Mouse (Mus musculus): ENCODE measurements at regions not wholly inside any gene's neighbourhood (a gene's known extent, or its start where the extent isn't known, plus 50 kb on each side); places are given as distances from the start of the nearest gene placed in this dataset.

GRCm38 (mm10) chr2:45205756-45206155 is 88.6 kb upstream of the Zeb2 start:
- H3K27me3 ChIP-seq (replicated peaks; ENCODE audit: control insufficient read depth, insufficient read depth, low read length) = no peaks in the 10 kb centered on the region
- no peaks in the 10 kb centered on the region for H3K4me1 ChIP-seq (replicated peaks; ENCODE audit: control insufficient read depth, insufficient read depth, low read length)
- H3K9ac ChIP-seq (replicated peaks; ENCODE audit: low read depth, low read length) = no peak overlapping the region
- H3K4me3 ChIP-seq (replicated peaks; ENCODE audit: low read length) = no peak overlapping the region
- WGBS = 13% methylated on average over 6 of the region's 6 CpGs
- H3K36me3 ChIP-seq (ENCODE audit: control insufficient read depth, insufficient read depth) = no peaks in the 10 kb centered on the region
- H3K27ac ChIP-seq (ENCODE audit: low read length) = no peak overlapping the region
- ATAC-seq = no peak
- no peak overlapping the region for H3K4me2 ChIP-seq (ENCODE audit: low read length)
- H3K9me3 ChIP-seq (ENCODE audit: control insufficient read depth, low read length) = no peaks in the 10 kb centered on the region

GRCm38 (mm10) chr2:45205211-45205610 is 88.0 kb upstream of the Zeb2 start:
- WGBS = 38% methylated on average over 3 of the region's 3 CpGs
- H3K4me3 ChIP-seq (replicated peaks; ENCODE audit: low read length) = no peak overlapping the region
- no peak for ATAC-seq
- no peaks in the 10 kb centered on the region for H3K36me3 ChIP-seq (ENCODE audit: control insufficient read depth, insufficient read depth)
- H3K27ac ChIP-seq (ENCODE audit: low read length) = no peak overlapping the region
- no peak overlapping the region for H3K9ac ChIP-seq (replicated peaks; ENCODE audit: low read depth, low read length)
- no peaks in the 10 kb centered on the region for H3K4me1 ChIP-seq (replicated peaks; ENCODE audit: control insufficient read depth, insufficient read depth, low read length)
- H3K27me3 ChIP-seq (replicated peaks; ENCODE audit: control insufficient read depth, insufficient read depth, low read length) = no peaks in the 10 kb centered on the region
- no peak overlapping the region for H3K4me2 ChIP-seq (ENCODE audit: low read length)
- no peaks in the 10 kb centered on the region for H3K9me3 ChIP-seq (ENCODE audit: control insufficient read depth, low read length)

- Histone ChIP-seq H3K4me1 (replicated peaks; ENCODE audit: control insufficient read depth, insufficient read depth, low read length) (no peaks in the 10 kb centered on the region), H3K4me3 (replicated peaks; ENCODE audit: low read length) (no peak overlapping the region), H3K9ac (replicated peaks; ENCODE audit: low read depth, low read length) (no peak overlapping the region), H3K27ac (ENCODE audit: low read length) (no peak overlapping the region), H3K36me3 (ENCODE audit: control insufficient read depth, insufficient read depth) (no peaks in the 10 kb centered on the region), H3K9me3 (ENCODE audit: control insufficient read depth, low read length) (no peaks in the 10 kb centered on the region), H3K4me2 (ENCODE audit: low read length) (no peak overlapping the region), H3K27me3 (replicated peaks; ENCODE audit: control insufficient read depth, insufficient read depth, low read length) (no peaks in the 10 kb centered on the region)
- 74% methylated on average over 13 of the region's 13 CpGs for WGBS
- ATAC-seq = no peak
Observed at GRCm38 (mm10) chr2:45197955-45198631, 80.9 kb upstream of the Zeb2 start.

- Histone ChIP-seq H3K4me3 (replicated peaks; ENCODE audit: low read length) (no peak overlapping the region), H3K4me1 (replicated peaks; ENCODE audit: control insufficient read depth, insufficient read depth, low read length) (no peaks in the 10 kb centered on the region), H3K4me2 (ENCODE audit: low read length) (no peak overlapping the region), H3K9me3 (ENCODE audit: control insufficient read depth, low read length) (no peaks in the 10 kb centered on the region), H3K27me3 (replicated peaks; ENCODE audit: control insufficient read depth, insufficient read depth, low read length) (no peaks in the 10 kb centered on the region), H3K9ac (replicated peaks; ENCODE audit: low read depth, low read length) (no peak overlapping the region), H3K36me3 (ENCODE audit: control insufficient read depth, insufficient read depth) (no peaks in the 10 kb centered on the region), H3K27ac (ENCODE audit: low read length) (no peak overlapping the region)
- no peak for ATAC-seq
- WGBS = 81% methylated on average over 10 of the region's 10 CpGs
Observed at GRCm38 (mm10) chr2:45197342-45197741, 80.1 kb upstream of the Zeb2 start.

- H3K4me3 ChIP-seq (replicated peaks; ENCODE audit: low read length) = no peak overlapping the region
- no peaks in the 10 kb centered on the region for H3K27me3 ChIP-seq (replicated peaks; ENCODE audit: control insufficient read depth, insufficient read depth, low read length)
- no peak overlapping the region for H3K4me2 ChIP-seq (ENCODE audit: low read length)
- WGBS = 90% methylated on average over 4 of the region's 4 CpGs
- H3K9ac ChIP-seq (replicated peaks; ENCODE audit: low read depth, low read length) = no peak overlapping the region
- H3K27ac ChIP-seq (ENCODE audit: low read length) = no peak overlapping the region
- H3K36me3 ChIP-seq (ENCODE audit: control insufficient read depth, insufficient read depth) = no peaks in the 10 kb centered on the region
- no peaks in the 10 kb centered on the region for H3K4me1 ChIP-seq (replicated peaks; ENCODE audit: control insufficient read depth, insufficient read depth, low read length)
- ATAC-seq = no peak
- H3K9me3 ChIP-seq (ENCODE audit: control insufficient read depth, low read length) = no peaks in the 10 kb centered on the region
Observed at GRCm38 (mm10) chr2:45196511-45196910, 79.3 kb upstream of the Zeb2 start.

GRCm38 (mm10) chr2:45194335-45194734 is 77.1 kb upstream of the Zeb2 start:
- H3K27ac ChIP-seq (ENCODE audit: low read length) = no peak overlapping the region
- 71% methylated on average over 7 of the region's 7 CpGs for WGBS
- no peaks in the 10 kb centered on the region for H3K36me3 ChIP-seq (ENCODE audit: control insufficient read depth, insufficient read depth)
- H3K4me3 ChIP-seq (replicated peaks; ENCODE audit: low read length) = no peak overlapping the region
- no peak overlapping the region for H3K9ac ChIP-seq (replicated peaks; ENCODE audit: low read depth, low read length)
- no peaks in the 10 kb centered on the region for H3K27me3 ChIP-seq (replicated peaks; ENCODE audit: control insufficient read depth, insufficient read depth, low read length)
- no peaks in the 10 kb centered on the region for H3K9me3 ChIP-seq (ENCODE audit: control insufficient read depth, low read length)
- no peaks in the 10 kb centered on the region for H3K4me1 ChIP-seq (replicated peaks; ENCODE audit: control insufficient read depth, insufficient read depth, low read length)
- no peak overlapping the region for H3K4me2 ChIP-seq (ENCODE audit: low read length)
- no peak for ATAC-seq

GRCm38 (mm10) chr2:45185621-45185999 is 68.4 kb upstream of the Zeb2 start:
- Histone ChIP-seq H3K9me3 (ENCODE audit: control insufficient read depth, low read length) (no peaks in the 10 kb centered on the region), H3K36me3 (ENCODE audit: control insufficient read depth, insufficient read depth) (no peaks in the 10 kb centered on the region), H3K4me2 (ENCODE audit: low read length) (no peak overlapping the region), H3K27me3 (replicated peaks; ENCODE audit: control insufficient read depth, insufficient read depth, low read length) (no peaks in the 10 kb centered on the region), H3K27ac (ENCODE audit: low read length) (no peak overlapping the region), H3K9ac (replicated peaks; ENCODE audit: low read depth, low read length) (no peak overlapping the region), H3K4me1 (replicated peaks; ENCODE audit: control insufficient read depth, insufficient read depth, low read length) (peaks cover 13% of the 10 kb centered on the region), H3K4me3 (replicated peaks; ENCODE audit: low read length) (no peak overlapping the region)
- no peak for ATAC-seq

- Histone ChIP-seq H3K9me3 (ENCODE audit: control insufficient read depth, low read length) (no peaks in the 10 kb centered on the region), H3K9ac (replicated peaks; ENCODE audit: low read depth, low read length) (no peak overlapping the region), H3K27ac (ENCODE audit: low read length) (no peak overlapping the region), H3K4me3 (replicated peaks; ENCODE audit: low read length) (no peak overlapping the region), H3K4me1 (replicated peaks; ENCODE audit: control insufficient read depth, insufficient read depth, low read length) (peaks cover 13% of the 10 kb centered on the region), H3K36me3 (ENCODE audit: control insufficient read depth, insufficient read depth) (no peaks in the 10 kb centered on the region), H3K4me2 (ENCODE audit: low read length) (peak overlapping the region; percentile 38), H3K27me3 (replicated peaks; ENCODE audit: control insufficient read depth, insufficient read depth, low read length) (no peaks in the 10 kb centered on the region)
- WGBS = 8% methylated on average over 18 of the region's 18 CpGs
- ATAC-seq = peak; percentile 41
Observed at GRCm38 (mm10) chr2:45184704-45185620, 67.8 kb upstream of the Zeb2 start.

- no peaks in the 10 kb centered on the region for H3K36me3 ChIP-seq (ENCODE audit: control insufficient read depth, insufficient read depth)
- no peak overlapping the region for H3K27ac ChIP-seq (ENCODE audit: low read length)
- H3K4me1 ChIP-seq (replicated peaks; ENCODE audit: control insufficient read depth, insufficient read depth, low read length) = peaks cover 13% of the 10 kb centered on the region
- 23% methylated on average over 6 of the region's 6 CpGs for WGBS
- no peak overlapping the region for H3K9ac ChIP-seq (replicated peaks; ENCODE audit: low read depth, low read length)
- ATAC-seq = no peak
- no peaks in the 10 kb centered on the region for H3K27me3 ChIP-seq (replicated peaks; ENCODE audit: control insufficient read depth, insufficient read depth, low read length)
- H3K4me2 ChIP-seq (ENCODE audit: low read length) = no peak overlapping the region
- no peaks in the 10 kb centered on the region for H3K9me3 ChIP-seq (ENCODE audit: control insufficient read depth, low read length)
- no peak overlapping the region for H3K4me3 ChIP-seq (replicated peaks; ENCODE audit: low read length)
Observed at GRCm38 (mm10) chr2:45184149-45184548, 67.0 kb upstream of the Zeb2 start.
